Mouse (Mus musculus) MEL (cell line): ENCODE results near the gene Thumpd2. TPM values are rescaled to one million over a fixed set of nuclear protein-coding genes. Genes with fewer than 3 reads are reported as not detected.

Source experiments
- DNase-seq: peaks from one replicate; pipeline ENCODE4 v3.0.0; 2011; ENCODE audit warnings: low read depth, low spot score
- H3K27ac ChIP-seq: 2 replicates; pipeline ENCODE4 v1.5.1; 2012; ENCODE audit warnings: low read depth, mild to moderate bottlenecking, control low read depth, low read length, moderate library complexity; ENCODE audit not compliant: control insufficient read depth
- H3K27me3 ChIP-seq, 2 experiments: fragments of 150-350 bp in 1 of 2; sonication (generic) in 1 of 2; 2 replicates each; pipeline ENCODE4 v1.6.1; 2012; ENCODE audit warnings: low read length in 2 of 2, mild to moderate bottlenecking in 2 of 2, improper control_type of control experiment in 1 of 2, moderate library complexity in 1 of 2; ENCODE audit not compliant: insufficient read depth in 2 of 2, control insufficient read depth in 1 of 2
- H3K36me3 ChIP-seq, 2 experiments: 2 replicates each; pipeline ENCODE4 v1.6.1; 2012 to 2014; ENCODE audit warnings: low read length in 2 of 2, improper control_type of control experiment in 1 of 2, inconsistent platforms in 1 of 2, mild to moderate bottlenecking in 1 of 2; ENCODE audit not compliant: insufficient read depth in 2 of 2, control insufficient read depth in 1 of 2
- H3K4me1 ChIP-seq, 2 experiments: fragments of 150-350 bp in 1 of 2; sonication (generic) in 1 of 2; 2 replicates each; pipeline ENCODE4 v1.6.1; 2012; ENCODE audit warnings: low read length in 2 of 2, improper control_type of control experiment in 1 of 2, mild to moderate bottlenecking in 1 of 2; ENCODE audit not compliant: insufficient read depth in 2 of 2, control insufficient read depth in 1 of 2
- H3K4me3 ChIP-seq, 2 experiments: fragments of 150-350 bp in 1 of 2; sonication (generic) in 1 of 2; 2 replicates each; pipeline ENCODE4 v1.5.1; 2012; ENCODE audit warnings: low read depth in 2 of 2, low read length in 2 of 2, mild to moderate bottlenecking in 2 of 2, moderate library complexity in 2 of 2, control low read depth in 1 of 2, improper control_type of control experiment in 1 of 2; ENCODE audit not compliant: control insufficient read depth in 1 of 2, insufficient read depth in 1 of 2
- H3K79me2 ChIP-seq: 2 replicates; pipeline ENCODE4 v1.6.1; 2012; ENCODE audit warnings: mild to moderate bottlenecking, low read length, moderate library complexity; ENCODE audit not compliant: control insufficient read depth, poor library complexity, insufficient read depth
- H3K9ac ChIP-seq: 2 replicates; pipeline ENCODE4 v1.6.1; 2012; ENCODE audit warnings: low read depth, mild to moderate bottlenecking, control low read depth, low read length, moderate library complexity; ENCODE audit not compliant: control insufficient read depth, poor library complexity, severe bottlenecking
- H3K9me3 ChIP-seq: fragments of 150-350 bp; sonication (generic); replicated peaks from 2 replicates; pipeline ENCODE4 v1.6.1; 2012; ENCODE audit warnings: mild to moderate bottlenecking, low read length, improper control_type of control experiment, moderate library complexity; ENCODE audit not compliant: insufficient read depth
- BHLHE40 ChIP-seq: IDR thresholded peaks from 2 replicates; pipeline ENCODE4 v1.6.1; 2012; ENCODE audit warnings: low read depth, mild to moderate bottlenecking, inconsistent platforms, low read length, improper control_type of control experiment, borderline replicate concordance
- CHD2 ChIP-seq: IDR thresholded peaks from 2 replicates; pipeline ENCODE4 v1.6.1; 2011; ENCODE audit warnings: low read length, improper control_type of control experiment
- CTCF ChIP-seq, 3 experiments: IDR thresholded peaks in 2 of 3; conservative IDR thresholded peaks in 1 of 3; 2 replicates each; pipeline ENCODE4 v1.5.1; 2011 to 2012; ENCODE audit warnings: low read length in 3 of 3, low read depth in 2 of 3, mild to moderate bottlenecking in 2 of 3, improper control_type of control experiment in 1 of 3, inconsistent platforms in 1 of 3, mixed read lengths in 1 of 3, moderate library complexity in 1 of 3; ENCODE audit not compliant: control insufficient read depth in 1 of 3, insufficient read depth in 1 of 3, poor library complexity in 1 of 3, severe bottlenecking in 1 of 3
- E2F4 ChIP-seq: IDR thresholded peaks from 2 replicates; pipeline ENCODE4 v1.6.1; 2011; ENCODE audit warnings: low read depth, low read length, improper control_type of control experiment, borderline replicate concordance
- ELF1 ChIP-seq: IDR thresholded peaks from 2 replicates; pipeline ENCODE4 v1.6.1; 2014; ENCODE audit warnings: low read depth, mild to moderate bottlenecking, inconsistent platforms, low read length, improper control_type of control experiment, moderate library complexity
- EP300 ChIP-seq, 2 experiments: IDR thresholded peaks; 2 replicates each; pipeline ENCODE4 v1.6.1; 2011; ENCODE audit warnings: improper control_type of control experiment in 2 of 2, low read length in 2 of 2, low read depth in 1 of 2, mild to moderate bottlenecking in 1 of 2
- ETS1 ChIP-seq: IDR thresholded peaks from 2 replicates; pipeline ENCODE4 v1.6.1; 2012; ENCODE audit warnings: low read depth, mild to moderate bottlenecking, inconsistent platforms, low read length, improper control_type of control experiment, moderate library complexity
- GATA1 ChIP-seq: IDR thresholded peaks from 2 replicates; pipeline ENCODE4 v1.6.1; 2011; ENCODE audit warnings: low read depth, low read length, improper control_type of control experiment
- KAT2A ChIP-seq: conservative IDR thresholded peaks from 2 replicates; pipeline ENCODE4 v1.6.1; 2012; ENCODE audit warnings: low read depth, low read length, improper control_type of control experiment, inconsistent platforms
- MAFK ChIP-seq: IDR thresholded peaks from 2 replicates; pipeline ENCODE4 v1.6.1; 2011; ENCODE audit warnings: low read depth, mild to moderate bottlenecking, low read length, improper control_type of control experiment, borderline replicate concordance
- MAX ChIP-seq: IDR thresholded peaks from 2 replicates; pipeline ENCODE4 v1.6.1; 2011; ENCODE audit warnings: low read length, improper control_type of control experiment
- MEF2A ChIP-seq: IDR thresholded peaks from 2 replicates; pipeline ENCODE4 v1.6.1; 2014; ENCODE audit warnings: low read depth, mild to moderate bottlenecking, inconsistent platforms, low read length, improper control_type of control experiment; ENCODE audit not compliant: poor library complexity, insufficient replicate concordance, severe bottlenecking; ENCODE audit errors: extremely low read depth
- MYC ChIP-seq: IDR thresholded peaks from 2 replicates; pipeline ENCODE4 v1.6.1; 2011; ENCODE audit warnings: low read depth, mild to moderate bottlenecking, low read length, improper control_type of control experiment, moderate library complexity
- NELFE ChIP-seq: IDR thresholded peaks from 2 replicates; pipeline ENCODE4 v1.6.1; 2011; ENCODE audit warnings: low read depth, low read length, improper control_type of control experiment
- NRF1 ChIP-seq: IDR thresholded peaks from 2 replicates; pipeline ENCODE4 v1.6.1; 2014; ENCODE audit warnings: low read depth, mild to moderate bottlenecking, inconsistent platforms, low read length, improper control_type of control experiment, moderate library complexity; ENCODE audit not compliant: poor library complexity, insufficient read depth, severe bottlenecking
- POLR2AphosphoS2 ChIP-seq: IDR thresholded peaks from 2 replicates; pipeline ENCODE4 v1.6.1; 2011; ENCODE audit warnings: low read length, improper control_type of control experiment
- RCOR1 ChIP-seq: IDR thresholded peaks from 2 replicates; pipeline ENCODE4 v1.6.1; 2012; ENCODE audit warnings: low read depth, mild to moderate bottlenecking, inconsistent platforms, low read length, improper control_type of control experiment
- SIN3A ChIP-seq: IDR thresholded peaks from 2 replicates; pipeline ENCODE4 v1.6.1; 2012; ENCODE audit warnings: low read length, improper control_type of control experiment, inconsistent platforms
- SMC3 ChIP-seq: IDR thresholded peaks from 2 replicates; pipeline ENCODE4 v1.6.1; 2011; ENCODE audit warnings: low read depth, low read length, improper control_type of control experiment
- TBP ChIP-seq: IDR thresholded peaks from 2 replicates; pipeline ENCODE4 v1.8.0; 2011; ENCODE audit warnings: low read depth, low read length, improper control_type of control experiment
- TCF12 ChIP-seq: IDR thresholded peaks from 2 replicates; pipeline ENCODE4 v1.6.1; 2014; ENCODE audit warnings: low read depth, mild to moderate bottlenecking, inconsistent platforms, low read length, improper control_type of control experiment, moderate library complexity
- USF1 ChIP-seq: IDR thresholded peaks from 2 replicates; pipeline ENCODE4 v1.6.1; 2014; ENCODE audit warnings: low read depth, mild to moderate bottlenecking, inconsistent platforms, low read length, improper control_type of control experiment, moderate library complexity
- ZKSCAN1 ChIP-seq: IDR thresholded peaks from 2 replicates; pipeline ENCODE4 v1.6.1; 2012; ENCODE audit warnings: low read depth, mild to moderate bottlenecking, inconsistent platforms, low read length, improper control_type of control experiment, moderate library complexity
- ZMIZ1 ChIP-seq: IDR thresholded peaks from 2 replicates; pipeline ENCODE4 v1.6.1; 2012; ENCODE audit warnings: low read depth, mild to moderate bottlenecking, inconsistent platforms, low read length, improper control_type of control experiment, moderate library complexity
- ZNF384 ChIP-seq: IDR thresholded peaks from 2 replicates; pipeline ENCODE4 v1.6.1; 2012; ENCODE audit warnings: low read depth, mild to moderate bottlenecking, inconsistent platforms, low read length, improper control_type of control experiment
- polyA plus RNA-seq, 2 experiments: library from polyadenylated mRNA; stranded (reverse) in 1 of 2; unstranded in 1 of 2; fragments of >175 nt in 1 of 2; fragments of >200 nt in 1 of 2; gene quantifications; 2 replicates each; pipeline versions ENCODE4 v1.2.1 to v1.2.4; 2012; ENCODE audit warnings: low replicate concordance in 2 of 2, low read depth in 1 of 2; ENCODE audit not compliant: insufficient read length in 2 of 2, insufficient read depth in 1 of 2, missing spikeins in 1 of 2
- total RNA-seq: library from RNA; depleted of rRNA; stranded (reverse); fragments of 300-350 nt; gene quantifications from 2 replicates; pipeline ENCODE4 v1.2.3, GENCODE M21; 2012

The Thumpd2 gene
- total and polyA plus RNA-seq, 3 experiments, result 15.1 to 15.5 TPM; not detected in 1

DNA sequence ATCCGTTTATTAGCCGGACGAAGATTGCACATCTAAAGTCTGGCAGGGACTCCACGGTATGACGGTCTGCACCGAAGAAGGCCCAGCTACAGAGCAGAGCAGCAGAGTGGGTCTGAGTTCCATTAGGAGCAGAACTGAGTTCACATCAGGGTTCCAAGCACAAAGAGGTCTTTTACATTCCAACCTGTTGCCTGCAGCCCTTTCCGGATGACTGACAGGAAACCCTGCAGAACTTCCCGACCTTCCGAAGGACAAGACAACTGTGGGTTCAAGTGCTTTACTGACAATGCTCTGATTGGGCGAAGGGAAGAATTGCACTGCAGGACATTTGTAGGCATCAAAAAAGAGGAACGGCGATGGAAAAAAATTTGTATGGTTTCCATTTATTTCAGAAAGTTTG is 63.9 kb downstream of the Thumpd2 start:
- no peaks in the 10 kb centered on the region for H3K79me2 ChIP-seq
- no peak overlapping the region for H3K9ac ChIP-seq
- H3K27me3 ChIP-seq, result no peaks in the 10 kb centered on the region; a peak in 1 of 4 replicates
- H3K36me3 ChIP-seq, result peaks cover 0 to 2% of the 10 kb centered on the region in 2 experiments; a peak in 1 of 4 replicates
- H3K9me3 ChIP-seq, result no peaks in the 10 kb centered on the region
- TF ChIP-seq ELF1 (no peak), ZNF384 (no peak), MYC (no peak), CTCF (IDR thresholded peaks at IDR 0.05 in 2 of 3, conservative IDR thresholded peaks at IDR 0.05 in 1 of 3; ENCODE audit: control insufficient read depth in 1 of 3, insufficient read depth in 1 of 3, low read depth in 2 of 3, low read length in 3 of 3, poor library complexity in 1 of 3, severe bottlenecking in 1 of 3) (no peak), E2F4 (no peak), SIN3A (no peak), MAX (no peak), ZKSCAN1 (no peak), MEF2A (no peak), EP300 (IDR thresholded peaks at IDR 0.05; ENCODE audit: low read depth in 1 of 2, low read length in 2 of 2) (no peak), POLR2AphosphoS2 (no peak), BHLHE40 (no peak), NELFE (no peak)
- H3K27ac ChIP-seq, result no peak overlapping the region
- no peak overlapping the region for H3K4me3 ChIP-seq
- no peak for DNase-seq
- H3K4me1 ChIP-seq, result peaks cover 0 to 3% of the 10 kb centered on the region in 2 experiments; a peak in 1 of 4 replicates

DNA sequence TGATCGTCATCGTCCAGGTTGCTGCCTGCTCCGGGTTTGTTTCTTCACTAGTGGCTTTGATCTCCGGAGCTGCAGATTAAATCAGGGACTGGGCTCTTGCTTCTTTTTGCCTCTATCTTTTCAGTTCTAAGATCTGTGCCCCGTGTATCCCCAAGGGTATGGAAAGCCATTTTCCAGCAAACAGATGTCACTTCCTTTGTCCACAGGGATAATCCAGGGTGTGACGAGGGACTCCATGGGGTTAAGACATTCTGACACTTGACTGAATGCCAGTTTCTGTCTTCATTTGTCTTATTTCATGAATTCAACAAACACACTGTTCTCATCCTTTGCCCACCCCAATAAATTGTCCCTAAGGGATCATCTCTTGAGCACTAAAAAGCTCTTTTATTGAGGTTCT is 65.9 kb downstream of the Thumpd2 start:
- Histone ChIP-seq H3K4me1 (peaks cover 0 to 3% of the 10 kb centered on the region in 2 experiments; a peak in 1 of 4 replicates), H3K9me3 (no peaks in the 10 kb centered on the region), H3K9ac (no peak overlapping the region), H3K36me3 (peaks cover 0 to 2% of the 10 kb centered on the region in 2 experiments; a peak in 1 of 4 replicates), H3K27ac (no peak overlapping the region), H3K79me2 (no peaks in the 10 kb centered on the region), H3K4me3 (no peak overlapping the region), H3K27me3 (no peaks in the 10 kb centered on the region; a peak in 1 of 4 replicates)
- DNase-seq, result no peak
- TF ChIP-seq NRF1, result no peak
- no peak for TF ChIP-seq ZKSCAN1
- no peak for TF ChIP-seq GATA1
- TF ChIP-seq ZNF384, result no peak
- no peak for TF ChIP-seq ETS1
- TF ChIP-seq ZMIZ1, result no peak
- TF ChIP-seq TBP, result no peak
- no peak for TF ChIP-seq KAT2A
- no peak for TF ChIP-seq MYC
- no peak for TF ChIP-seq BHLHE40
- TF ChIP-seq CHD2, result no peak
- TF ChIP-seq RCOR1, result no peak
- TF ChIP-seq MAFK, result no peak
- no peak for TF ChIP-seq SIN3A
- no peak for TF ChIP-seq SMC3
- TF ChIP-seq USF1, result no peak
- TF ChIP-seq TCF12, result no peak
